Mouse (Mus musculus) limb, embryonic 14.5 days (tissue): ENCODE data around the gene Pcx. TPM values are rescaled to one million over a fixed set of nuclear protein-coding genes. Genes with fewer than 3 reads are reported as not detected.

Source experiments
- ATAC-seq: fragments of 200-750 bp; cut with Nextera tagmentation; 2 replicates; pipeline ENCODE4 v1.8.0; 2017; ENCODE audit warnings: low read depth, moderate number of reproducible peaks, moderate TSS enrichment; ENCODE audit not compliant: low FRiP score
- DNase-seq: peaks from one replicate; pipeline ENCODE4 v3.0.0-alpha.2; 2015; ENCODE audit warnings: low spot score
- H3K27ac ChIP-seq: fragments of 300-500 bp; sonication (generic); replicated peaks from 2 replicates; pipeline ENCODE4 v1.5.1; 2014; ENCODE audit warnings: low read depth, mild to moderate bottlenecking, low read length, moderate library complexity, mixed read lengths
- H3K27me3 ChIP-seq: fragments of 300-500 bp; sonication (generic); 2 replicates; pipeline ENCODE4 v1.6.1; 2014; ENCODE audit warnings: low read length, mixed read lengths; ENCODE audit not compliant: control insufficient read depth, insufficient read depth
- H3K36me3 ChIP-seq: fragments of 300-500 bp; sonication (generic); 2 replicates; pipeline ENCODE4 v1.6.1; 2014; ENCODE audit warnings: mild to moderate bottlenecking, low read length, moderate library complexity, mixed read lengths; ENCODE audit not compliant: control insufficient read depth, insufficient read depth
- H3K4me1 ChIP-seq: fragments of 300-500 bp; sonication (generic); 2 replicates; pipeline ENCODE4 v1.6.1; 2014; ENCODE audit warnings: antibody characterized with exemption, low read length, mixed read lengths; ENCODE audit not compliant: control insufficient read depth, insufficient read depth
- H3K4me2 ChIP-seq: fragments of 300-500 bp; sonication (generic); replicated peaks from 2 replicates; pipeline ENCODE4 v1.6.1; 2014; ENCODE audit warnings: low read depth, mild to moderate bottlenecking, low read length, moderate library complexity; ENCODE audit not compliant: severe bottlenecking
- H3K4me3 ChIP-seq: fragments of 300-500 bp; sonication (generic); replicated peaks from 2 replicates; pipeline ENCODE4 v1.5.1; 2014; ENCODE audit warnings: low read length
- H3K9ac ChIP-seq: fragments of 300-500 bp; sonication (generic); 2 replicates; pipeline ENCODE4 v1.6.1; 2014; ENCODE audit warnings: mild to moderate bottlenecking, low read depth, low read length, moderate library complexity; ENCODE audit not compliant: severe bottlenecking
- H3K9me3 ChIP-seq: fragments of 300-500 bp; sonication (generic); 2 replicates; pipeline ENCODE4 v1.6.1; 2016; ENCODE audit warnings: low read length; ENCODE audit not compliant: control insufficient read depth
- POLR2A ChIP-seq: fragments of 200-500 bp; IDR thresholded peaks from 2 replicates; pipeline ENCODE4 v1.8.0; 2012; ENCODE audit warnings: inconsistent platforms, mild to moderate bottlenecking, moderate library complexity, borderline replicate concordance; ENCODE audit not compliant: insufficient read depth, insufficient read length; ENCODE audit errors: extremely low read depth
- WGBS: fragments of 180-500 bp; shearing (Covaris S2); extraction: QIAGEN DNeasy Blood & Tissue Kit; methylation state at CpG from one replicate; pipeline ENCODE4 v1.1.7; 2014; 5-methylcytosine and 5-hydroxymethylcytosine counted together
- polyA plus RNA-seq, 2 experiments: library from polyadenylated mRNA; depleted of rRNA in 1 of 2; stranded (reverse) in 1 of 2; unstranded in 1 of 2; fragments of >200 nt; fragmentation: Nextera tagmentation in 1 of 2; extraction: Ambion mirVana in 1 of 2; gene quantifications; 2 replicates each; pipeline versions ENCODE4 v1.2.1 to v1.2.3; 2012 to 2014

Pcx gene
- polyA plus RNA-seq, 2 experiments: 11.8 to 14.8 TPM

GRCm38 (mm10) chr19:4521426-4522050 is 11.3 kb downstream of the Pcx start:
- no peak overlapping the region for H3K4me2 ChIP-seq
- DNase-seq: no peak
- H3K9ac ChIP-seq: no peak overlapping the region
- H3K36me3 ChIP-seq: no peaks in the 10 kb centered on the region
- no peak for ATAC-seq
- no peaks in the 10 kb centered on the region for H3K9me3 ChIP-seq
- H3K27ac ChIP-seq: no peak overlapping the region
- WGBS: 65% methylated on average over 3 of the region's 3 CpGs
- peaks cover 6% of the 10 kb centered on the region for H3K4me1 ChIP-seq
- H3K27me3 ChIP-seq: no peaks in the 10 kb centered on the region
- no peak for TF ChIP-seq POLR2A
- H3K4me3 ChIP-seq: no peak overlapping the region

- TF ChIP-seq POLR2A: no peak
- Histone ChIP-seq H3K9ac (no peak overlapping the region), H3K27me3 (no peaks in the 10 kb centered on the region), H3K4me2 (no peak overlapping the region), H3K27ac (no peak overlapping the region), H3K4me1 (no peaks in the 10 kb centered on the region), H3K4me3 (no peak overlapping the region), H3K36me3 (no peaks in the 10 kb centered on the region), H3K9me3 (no peaks in the 10 kb centered on the region)
- DNase-seq (no peak), ATAC-seq (no peak)
- WGBS: 77% methylated on average over 2 of the region's 2 CpGs
Observed at GRCm38 (mm10) chr19:4534646-4535045, 24.4 kb downstream of the Pcx start.

DNA sequence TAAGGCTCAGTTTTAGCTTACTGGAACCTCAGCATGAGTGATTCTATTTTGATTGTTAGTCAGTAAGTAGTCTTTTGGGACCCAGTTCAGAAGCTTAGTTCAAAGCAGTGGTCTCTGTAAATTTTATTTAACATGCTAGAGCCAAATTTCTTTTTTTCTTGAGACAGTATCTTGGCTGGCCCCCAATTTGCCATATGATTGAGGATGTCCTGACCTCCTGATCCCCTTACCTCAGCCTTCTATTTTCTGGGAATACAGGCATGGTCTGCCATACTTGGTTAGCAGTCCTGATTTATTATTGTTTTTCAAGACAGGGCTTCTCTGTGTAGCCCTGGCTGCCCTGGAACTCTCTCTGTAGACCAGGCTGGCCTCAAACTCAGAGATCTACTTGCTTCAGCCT is 25.6 kb downstream of the Pcx start:
- TF ChIP-seq POLR2A: no peak

GRCm38 (mm10) chr19:4536606-4537005 is 26.3 kb downstream of the Pcx start:
- no peak for TF ChIP-seq POLR2A
- H3K27ac ChIP-seq: no peak overlapping the region
- no peak overlapping the region for H3K9ac ChIP-seq
- no peak overlapping the region for H3K4me3 ChIP-seq
- no peaks in the 10 kb centered on the region for H3K4me1 ChIP-seq
- H3K27me3 ChIP-seq: no peaks in the 10 kb centered on the region
- DNase-seq (no peak), ATAC-seq (no peak)
- no peaks in the 10 kb centered on the region for H3K9me3 ChIP-seq
- H3K36me3 ChIP-seq: no peaks in the 10 kb centered on the region
- no peak overlapping the region for H3K4me2 ChIP-seq
- WGBS: 68% methylated on average over 3 of the region's 3 CpGs

More for the DNA sequence above, 25.6 kb downstream of the Pcx start:
- Histone ChIP-seq H3K9ac (no peak overlapping the region), H3K4me2 (no peak overlapping the region), H3K9me3 (no peaks in the 10 kb centered on the region), H3K27ac (no peak overlapping the region), H3K27me3 (no peaks in the 10 kb centered on the region), H3K4me1 (no peaks in the 10 kb centered on the region), H3K36me3 (no peaks in the 10 kb centered on the region), H3K4me3 (no peak overlapping the region)
- ATAC-seq (no peak), DNase-seq (no peak)

DNA sequence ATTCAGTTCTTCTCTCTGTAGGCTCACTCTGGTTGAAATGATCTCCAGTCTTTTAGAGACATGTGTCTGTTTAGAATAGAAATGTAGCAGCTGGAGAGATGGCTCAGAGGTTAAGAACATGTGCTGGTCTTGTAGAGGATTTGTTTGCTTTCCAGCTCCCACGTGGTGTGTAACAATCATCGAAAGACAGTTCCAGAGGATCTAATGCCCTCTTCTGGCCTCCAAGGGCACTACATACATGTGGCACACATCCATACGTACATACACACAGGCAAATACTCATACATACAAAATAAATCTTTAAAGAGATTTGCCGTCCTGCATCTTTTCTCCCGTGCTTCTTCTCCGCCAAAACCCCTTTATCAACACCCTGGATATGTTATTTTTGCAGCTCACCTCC is 30.0 kb downstream of the Pcx start:
- no peak overlapping the region for H3K27ac ChIP-seq
- DNase-seq (no peak), ATAC-seq (no peak)
- no peaks in the 10 kb centered on the region for H3K36me3 ChIP-seq
- no peaks in the 10 kb centered on the region for H3K9me3 ChIP-seq
- no peak overlapping the region for H3K4me3 ChIP-seq
- no peaks in the 10 kb centered on the region for H3K4me1 ChIP-seq
- WGBS: 84% methylated on average over 6 of the region's 6 CpGs
- no peak overlapping the region for H3K9ac ChIP-seq
- TF ChIP-seq POLR2A: no peak
- H3K4me2 ChIP-seq: no peak overlapping the region
- no peaks in the 10 kb centered on the region for H3K27me3 ChIP-seq

- TF ChIP-seq POLR2A: no peak
- Histone ChIP-seq H3K4me2 (no peak overlapping the region), H3K27ac (no peak overlapping the region), H3K27me3 (no peaks in the 10 kb centered on the region), H3K4me3 (no peak overlapping the region), H3K9ac (no peak overlapping the region), H3K9me3 (no peaks in the 10 kb centered on the region), H3K36me3 (no peaks in the 10 kb centered on the region), H3K4me1 (no peaks in the 10 kb centered on the region)
- 79% methylated on average over 3 of the region's 3 CpGs for WGBS
- DNase-seq: no peak
- ATAC-seq: no peak
Observed at GRCm38 (mm10) chr19:4540992-4541391, 30.7 kb downstream of the Pcx start.
